Mouse (Mus musculus): Measurements from ENCODE around the gene Pck1. TPM values are rescaled to one million over a fixed set of nuclear protein-coding genes. Genes with fewer than 3 reads are reported as not detected.

The Pck1 gene
- total and polyA plus RNA-seq, 3 experiments: 18.0 to 35.3 (median 20.5) TPM

GRCm38 (mm10) chr2:173154513-173154912, 1.7 kb downstream of the Pck1 start:
- no peak for DNase-seq
- WGBS: 94% methylated on average over 13 of the region's 13 CpGs
- intact Hi-C loops (cut with DNase I): no loop called here

GRCm38 (mm10) chr2:173154962-173155361, 2.1 kb downstream of the Pck1 start:
- DNase-seq: no peak
- intact Hi-C loops (cut with DNase I): no loop called here
- no peaks in the 10 kb centered on the region for H3K27me3 ChIP-seq (ENCODE audit: control insufficient read depth, insufficient read depth, low read length)
- TF ChIP-seq POLR2A (IDR thresholded peaks at IDR 0.05; ENCODE audit: insufficient read depth, low read depth, low read length) (no peak), CTCF (IDR thresholded peaks at IDR 0.05) (no peak), EP300 (IDR thresholded peaks at IDR 0.05; ENCODE audit: insufficient read depth, low read depth, low read length) (no peak)
- no peaks in the 10 kb centered on the region for H3K79me2 ChIP-seq (replicated peaks; ENCODE audit: control insufficient read depth, insufficient read depth, low read length)
- WGBS: 94% methylated on average over 14 of the region's 14 CpGs
- no peak overlapping the region for H3K27ac ChIP-seq
- H3K36me3 ChIP-seq (ENCODE audit: control insufficient read depth, insufficient read depth, low read length): no peaks in the 10 kb centered on the region
- H3K4me3 ChIP-seq: no peak overlapping the region
- H3K4me1 ChIP-seq (ENCODE audit: control insufficient read depth, insufficient read depth, low read length): no peaks in the 10 kb centered on the region
- H3K9ac ChIP-seq (ENCODE audit: low read depth, low read length): no peak overlapping the region

More at GRCm38 (mm10) chr2:173154513-173154912, 1.7 kb downstream of the Pck1 start:
- Histone ChIP-seq H3K27ac (no peak overlapping the region), H3K79me2 (replicated peaks; ENCODE audit: control insufficient read depth, insufficient read depth, low read length) (no peaks in the 10 kb centered on the region), H3K4me3 (no peak overlapping the region), H3K9ac (ENCODE audit: low read depth, low read length) (no peak overlapping the region), H3K27me3 (ENCODE audit: control insufficient read depth, insufficient read depth, low read length) (no peaks in the 10 kb centered on the region), H3K4me1 (ENCODE audit: control insufficient read depth, insufficient read depth, low read length) (no peaks in the 10 kb centered on the region), H3K36me3 (ENCODE audit: control insufficient read depth, insufficient read depth, low read length) (no peaks in the 10 kb centered on the region)
- no peak for TF ChIP-seq POLR2A (IDR thresholded peaks at IDR 0.05; ENCODE audit: insufficient read depth, low read depth, low read length)
- no peak for TF ChIP-seq CTCF (IDR thresholded peaks at IDR 0.05)
- no peak for TF ChIP-seq EP300 (IDR thresholded peaks at IDR 0.05; ENCODE audit: insufficient read depth, low read depth, low read length)

GRCm38 (mm10) chr2:173155907-173156306, 3.1 kb downstream of the Pck1 start:
- H3K27ac ChIP-seq: no peak overlapping the region
- TF ChIP-seq EP300 (IDR thresholded peaks at IDR 0.05; ENCODE audit: insufficient read depth, low read depth, low read length) (no peak), POLR2A (IDR thresholded peaks at IDR 0.05; ENCODE audit: insufficient read depth, low read depth, low read length) (no peak), CTCF (IDR thresholded peaks at IDR 0.05) (no peak)
- no peaks in the 10 kb centered on the region for H3K4me1 ChIP-seq (ENCODE audit: control insufficient read depth, insufficient read depth, low read length)
- H3K79me2 ChIP-seq (replicated peaks; ENCODE audit: control insufficient read depth, insufficient read depth, low read length): no peaks in the 10 kb centered on the region
- DNase-seq: no peak
- no peaks in the 10 kb centered on the region for H3K27me3 ChIP-seq (ENCODE audit: control insufficient read depth, insufficient read depth, low read length)
- WGBS: 89% methylated on average over 10 of the region's 10 CpGs
- no peak overlapping the region for H3K9ac ChIP-seq (ENCODE audit: low read depth, low read length)
- intact Hi-C loops (cut with DNase I): no loop called here
- H3K36me3 ChIP-seq (ENCODE audit: control insufficient read depth, insufficient read depth, low read length): no peaks in the 10 kb centered on the region
- no peak overlapping the region for H3K4me3 ChIP-seq

- intact Hi-C loops (cut with DNase I): no loop called here
These were observed 4.1 kb downstream of the Pck1 start for GRCm38 (mm10) chr2:173156923-173157322.

GRCm38 (mm10) chr2:173157376-173157775, 4.5 kb downstream of the Pck1 start:
- intact Hi-C loops (cut with DNase I): no loop called here
- Histone ChIP-seq H3K9ac (ENCODE audit: low read depth, low read length) (no peak overlapping the region), H3K27me3 (ENCODE audit: control insufficient read depth, insufficient read depth, low read length) (no peaks in the 10 kb centered on the region), H3K4me1 (ENCODE audit: control insufficient read depth, insufficient read depth, low read length) (no peaks in the 10 kb centered on the region), H3K4me3 (no peak overlapping the region), H3K79me2 (replicated peaks; ENCODE audit: control insufficient read depth, insufficient read depth, low read length) (no peaks in the 10 kb centered on the region), H3K36me3 (ENCODE audit: control insufficient read depth, insufficient read depth, low read length) (no peaks in the 10 kb centered on the region), H3K27ac (no peak overlapping the region)
- TF ChIP-seq EP300 (IDR thresholded peaks at IDR 0.05; ENCODE audit: insufficient read depth, low read depth, low read length) (no peak), CTCF (IDR thresholded peaks at IDR 0.05) (no peak), POLR2A (IDR thresholded peaks at IDR 0.05; ENCODE audit: insufficient read depth, low read depth, low read length) (no peak)
- DNase-seq: no peak
- WGBS: 46% methylated on average over 4 of the region's 4 CpGs

More at GRCm38 (mm10) chr2:173156923-173157322, 4.1 kb downstream of the Pck1 start:
- H3K36me3 ChIP-seq (ENCODE audit: control insufficient read depth, insufficient read depth, low read length): no peaks in the 10 kb centered on the region
- H3K27ac ChIP-seq: no peak overlapping the region
- 86% methylated on average over 13 of the region's 13 CpGs for WGBS
- no peaks in the 10 kb centered on the region for H3K27me3 ChIP-seq (ENCODE audit: control insufficient read depth, insufficient read depth, low read length)
- H3K79me2 ChIP-seq (replicated peaks; ENCODE audit: control insufficient read depth, insufficient read depth, low read length): no peaks in the 10 kb centered on the region
- DNase-seq: no peak
- no peak overlapping the region for H3K4me3 ChIP-seq
- no peaks in the 10 kb centered on the region for H3K4me1 ChIP-seq (ENCODE audit: control insufficient read depth, insufficient read depth, low read length)
- TF ChIP-seq EP300 (IDR thresholded peaks at IDR 0.05; ENCODE audit: insufficient read depth, low read depth, low read length) (no peak), POLR2A (IDR thresholded peaks at IDR 0.05; ENCODE audit: insufficient read depth, low read depth, low read length) (no peak), CTCF (IDR thresholded peaks at IDR 0.05) (no peak)
- no peak overlapping the region for H3K9ac ChIP-seq (ENCODE audit: low read depth, low read length)

- Histone ChIP-seq H3K79me2 (replicated peaks; ENCODE audit: control insufficient read depth, insufficient read depth, low read length) (no peaks in the 10 kb centered on the region), H3K9ac (ENCODE audit: low read depth, low read length) (no peak overlapping the region), H3K27me3 (ENCODE audit: control insufficient read depth, insufficient read depth, low read length) (no peaks in the 10 kb centered on the region), H3K27ac (no peak overlapping the region), H3K4me3 (no peak overlapping the region), H3K4me1 (ENCODE audit: control insufficient read depth, insufficient read depth, low read length) (no peaks in the 10 kb centered on the region), H3K36me3 (ENCODE audit: control insufficient read depth, insufficient read depth, low read length) (no peaks in the 10 kb centered on the region)
- intact Hi-C loops (cut with DNase I): no loop called here
- no peak for DNase-seq
- 94% methylated on average over 4 of the region's 4 CpGs for WGBS
- TF ChIP-seq EP300 (IDR thresholded peaks at IDR 0.05; ENCODE audit: insufficient read depth, low read depth, low read length) (no peak), POLR2A (IDR thresholded peaks at IDR 0.05; ENCODE audit: insufficient read depth, low read depth, low read length) (no peak), CTCF (IDR thresholded peaks at IDR 0.05) (no peak)
These were observed 5.0 kb downstream of the Pck1 start for GRCm38 (mm10) chr2:173157871-173158270.

All from heart, adult 2 months (tissue).